Mouse (Mus musculus) embryo, embryonic 11.5 days (tissue): ENCODE measurements around the gene Elk3.

Experiments used
- DNase-seq: peaks from one replicate; pipeline ENCODE4 v3.0.0-alpha.2; 2012; ENCODE audit warnings: low read depth, low spot score

The Elk3 gene

GRCm38 (mm10) chr10:93332261-93332809 lies 21.4 kb upstream of the Elk3 start:
- DNase-seq, result no peak

DNA sequence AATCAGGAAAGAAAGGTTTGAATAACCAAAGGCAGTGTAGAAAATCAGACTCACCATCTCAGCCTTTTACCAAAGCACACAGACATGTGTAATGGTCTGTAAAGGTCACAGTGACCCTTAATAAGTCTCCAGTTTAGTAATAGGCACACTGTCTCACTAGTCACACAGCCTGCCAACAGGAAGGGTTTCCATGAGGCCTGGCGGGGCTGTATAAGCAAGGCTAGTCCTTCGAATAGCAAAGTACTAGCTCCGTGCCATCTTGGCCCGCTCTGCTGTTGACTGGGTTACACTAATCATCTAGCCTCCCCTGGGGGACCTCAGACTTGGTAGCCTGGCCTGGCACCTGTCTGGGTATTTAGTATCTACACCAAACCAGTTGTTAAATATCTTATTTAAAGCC lies 20.6 kb upstream of the Elk3 start:
- DNase-seq, result no peak

DNA sequence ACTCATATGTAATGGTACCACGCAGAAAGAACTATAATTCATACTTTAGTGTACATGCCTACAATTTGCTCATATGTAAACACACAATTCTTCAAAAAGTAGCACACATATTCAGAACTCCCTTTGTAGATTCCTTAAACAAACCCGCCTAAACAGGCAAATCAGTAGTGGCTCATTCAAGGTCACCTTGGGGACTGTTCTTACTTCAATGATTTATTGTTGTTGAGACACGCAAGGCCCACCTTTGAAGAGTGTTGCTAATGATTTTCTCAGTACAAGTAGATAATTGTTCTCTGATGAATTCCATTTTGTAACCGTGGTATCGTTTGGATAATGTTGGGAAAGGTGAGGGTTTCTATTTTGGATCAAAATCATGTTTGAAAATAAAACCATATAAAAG lies 17.4 kb upstream of the Elk3 start:
- no peak for DNase-seq

DNA sequence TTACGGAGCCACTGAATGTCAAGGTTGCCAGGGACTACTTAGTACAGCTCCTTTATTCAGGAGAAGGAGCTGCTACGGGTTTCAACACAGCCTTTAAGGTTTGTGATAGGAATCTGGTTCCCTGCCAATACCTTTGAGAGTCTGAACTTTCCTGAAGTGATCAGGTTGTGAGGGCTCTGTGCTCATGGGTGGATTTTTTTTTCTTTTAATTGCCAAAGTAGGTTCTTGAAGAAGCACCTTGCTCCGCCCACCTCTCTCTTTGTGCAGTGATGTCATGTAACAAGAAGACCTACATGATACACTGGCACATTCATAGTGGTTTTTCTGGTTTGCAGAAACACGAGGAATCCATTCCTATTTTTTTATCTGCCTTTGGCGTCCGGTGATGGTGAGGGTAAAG lies 16.3 kb upstream of the Elk3 start:
- DNase-seq, result no peak

GRCm38 (mm10) chr10:93326741-93327100 lies 15.8 kb upstream of the Elk3 start:
- no peak for DNase-seq

DNA sequence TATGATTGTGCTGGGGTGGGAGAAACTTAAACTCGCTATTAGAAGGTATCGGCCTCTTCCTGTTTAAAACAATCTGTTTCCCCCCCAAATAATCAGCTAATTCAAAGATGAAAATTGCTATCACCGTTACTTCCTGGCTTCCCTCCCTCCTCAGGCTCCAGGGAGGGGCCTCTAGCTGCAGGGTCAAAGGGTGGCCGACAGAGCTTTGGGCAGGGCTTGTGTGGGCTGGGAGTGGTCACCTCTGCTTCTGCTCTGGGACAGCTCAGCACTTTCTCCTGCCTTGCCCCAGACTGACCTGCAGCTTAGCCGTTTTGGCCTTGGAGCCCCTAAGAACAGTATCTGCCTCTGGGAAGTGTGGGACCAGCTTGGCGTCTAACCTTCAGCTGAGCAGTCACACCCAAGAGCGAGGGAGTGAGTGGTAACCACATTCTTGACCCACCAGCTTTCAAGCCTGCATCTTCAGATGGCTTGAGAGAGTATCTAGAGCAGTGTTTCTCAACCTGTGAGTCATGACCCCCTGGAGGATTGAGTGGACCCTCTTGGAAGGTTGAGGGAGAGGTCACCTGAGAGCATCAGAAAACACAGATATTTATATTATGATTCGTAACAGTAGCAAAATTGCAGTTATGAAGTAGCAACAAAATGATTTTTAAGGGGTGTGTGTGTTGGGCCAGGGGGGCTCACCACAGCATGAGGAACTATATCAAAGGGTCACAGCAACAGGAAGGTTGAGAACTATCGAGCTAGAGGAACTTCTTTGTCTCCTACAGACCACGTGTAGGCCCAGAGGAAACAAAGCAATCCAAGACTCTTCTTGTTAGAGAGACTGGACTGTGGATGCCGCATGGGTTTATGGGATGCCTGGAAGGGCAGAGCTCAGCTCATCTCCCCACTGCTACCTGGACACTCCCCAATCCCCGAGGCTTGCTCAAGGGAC lies 15.1 kb upstream of the Elk3 start:
- no peak for DNase-seq

DNA sequence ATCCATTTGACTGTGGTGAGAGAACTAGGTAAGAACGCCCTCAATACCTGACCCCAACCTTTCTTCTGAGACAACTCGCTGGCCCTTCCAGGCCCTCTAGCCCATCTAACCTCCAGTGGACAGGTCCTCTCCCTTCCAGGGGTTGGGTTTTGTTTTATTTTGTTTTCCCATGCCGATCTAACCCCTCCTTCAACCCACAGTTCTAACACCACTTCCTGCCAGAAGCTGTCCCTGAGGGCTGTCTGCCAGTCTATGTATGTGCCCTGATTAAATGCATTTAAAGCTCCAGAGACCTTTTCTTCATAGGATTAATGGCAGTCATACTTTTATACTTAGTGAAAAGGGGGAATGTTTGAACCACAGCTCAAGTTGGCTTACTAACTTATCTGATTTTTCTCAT lies 14.4 kb upstream of the Elk3 start:
- DNase-seq, result no peak

- DNase-seq, result no peak
Observed at GRCm38 (mm10) chr10:93324438-93324837, 13.5 kb upstream of the Elk3 start.

DNA sequence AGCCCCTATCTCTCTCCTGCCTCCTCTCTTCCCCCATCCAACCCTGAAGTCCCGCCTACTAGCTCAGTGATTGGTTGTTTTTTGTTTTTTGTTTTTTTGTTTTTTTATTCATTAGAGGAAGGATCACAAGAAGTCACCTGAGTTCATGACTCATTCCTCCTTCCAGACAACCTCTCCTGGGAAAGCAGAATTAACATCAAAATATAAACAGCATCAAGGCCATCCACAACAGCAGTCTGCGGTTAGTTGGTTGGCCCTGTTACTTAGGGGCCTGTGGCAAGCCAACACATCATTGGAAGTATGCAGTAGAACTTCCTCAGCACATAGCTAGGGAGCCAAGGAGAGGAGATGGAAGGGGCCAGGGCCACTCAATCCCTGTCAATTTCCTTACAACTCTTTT lies 12.7 kb upstream of the Elk3 start:
- DNase-seq, result no peak

DNA sequence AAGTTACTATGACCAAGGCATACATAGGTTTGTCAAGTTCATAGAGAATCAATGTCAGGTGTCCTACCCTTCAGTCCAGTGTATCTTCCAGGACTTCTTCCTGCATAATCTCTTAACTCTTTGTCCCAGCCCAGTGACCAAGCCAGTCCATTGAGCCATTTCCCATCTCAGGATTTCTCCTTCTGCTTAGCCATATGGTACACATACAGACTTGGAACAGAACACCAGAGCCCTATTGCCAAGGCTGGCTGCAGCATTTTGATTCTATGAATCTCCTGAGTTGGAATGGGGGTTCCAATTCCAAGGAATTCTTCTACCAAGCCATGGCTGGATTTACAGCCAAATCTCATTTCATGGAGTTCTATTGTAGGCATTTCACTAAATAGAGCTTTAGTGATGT lies 10.8 kb upstream of the Elk3 start:
- DNase-seq, result no peak

DNA sequence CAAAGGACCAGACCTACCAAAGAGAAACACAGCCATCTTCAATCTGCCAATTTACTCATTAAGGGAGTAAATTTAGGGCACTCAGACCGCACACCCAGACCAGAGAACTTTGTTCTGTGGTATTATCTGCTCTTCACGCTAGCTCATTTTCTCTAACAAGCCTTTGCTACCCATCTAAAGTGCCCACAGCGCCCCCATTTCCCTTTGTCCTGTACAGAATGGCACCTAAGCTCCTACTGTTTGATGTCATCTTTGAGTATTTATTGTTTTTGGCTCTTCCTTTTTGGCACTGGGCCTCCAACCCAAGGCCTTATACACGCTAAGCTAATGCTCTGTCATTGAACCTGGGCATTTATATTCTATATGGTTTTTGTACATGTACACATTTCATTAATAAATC lies 9.2 kb upstream of the Elk3 start:
- DNase-seq, result no peak

- DNase-seq, result no peak
Observed at GRCm38 (mm10) chr10:93319526-93320063, 8.7 kb upstream of the Elk3 start.

GRCm38 (mm10) chr10:93316909-93317308 lies 6.0 kb upstream of the Elk3 start:
- DNase-seq, result no peak

- DNase-seq, result no peak
Observed at GRCm38 (mm10) chr10:93311576-93311975, 641 bp upstream of the Elk3 start.

GRCm38 (mm10) chr10:93309934-93310621 lies 857 bp downstream of the Elk3 start:
- no peak for DNase-seq

DNA sequence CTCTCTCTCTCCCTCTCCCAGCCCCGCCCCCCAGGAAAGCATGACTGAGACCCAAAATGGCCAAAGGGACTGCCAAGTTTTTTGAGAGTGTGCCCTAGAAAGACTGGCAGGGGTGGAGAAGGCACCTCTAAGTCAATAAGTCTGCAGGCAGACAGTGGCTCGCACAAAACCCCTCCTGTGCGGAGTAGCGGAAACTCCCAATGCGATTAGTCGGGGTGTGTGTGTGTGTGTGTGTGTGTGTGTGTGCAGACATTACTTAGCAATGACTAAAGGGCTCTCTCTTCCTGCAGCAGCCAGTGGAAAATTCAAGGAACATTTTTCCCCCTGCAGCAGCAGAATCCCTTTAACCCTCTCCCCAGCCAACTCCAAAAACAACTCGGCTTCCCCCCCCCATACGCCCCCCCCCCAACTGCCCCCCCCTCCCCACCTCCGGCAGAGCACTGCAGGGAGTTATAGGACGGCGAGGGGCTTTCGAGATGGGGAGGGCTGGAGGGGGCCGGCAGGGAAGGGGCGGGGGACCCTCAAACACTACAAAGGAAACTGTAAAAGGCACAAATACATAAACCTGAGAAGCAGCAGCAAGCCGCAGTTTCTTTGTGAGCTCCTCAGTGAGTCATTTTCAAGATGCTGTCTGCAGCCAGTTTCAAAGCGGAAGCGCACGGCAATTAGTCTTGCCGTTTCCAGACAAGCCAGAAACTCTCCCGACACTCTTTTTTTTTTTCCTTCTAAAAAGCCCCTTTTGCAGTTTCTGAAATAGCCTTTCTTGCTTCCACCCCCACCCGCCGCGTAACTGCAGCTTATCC lies 1.6 kb downstream of the Elk3 start:
- DNase-seq, result peak; percentile 46

GRCm38 (mm10) chr10:93306367-93306766 lies 4.6 kb downstream of the Elk3 start:
- DNase-seq, result no peak

- DNase-seq, result no peak
Observed at GRCm38 (mm10) chr10:93305946-93306345, 5.0 kb downstream of the Elk3 start.

- DNase-seq, result no peak
Observed at GRCm38 (mm10) chr10:93303231-93303630, 7.7 kb downstream of the Elk3 start.

DNA sequence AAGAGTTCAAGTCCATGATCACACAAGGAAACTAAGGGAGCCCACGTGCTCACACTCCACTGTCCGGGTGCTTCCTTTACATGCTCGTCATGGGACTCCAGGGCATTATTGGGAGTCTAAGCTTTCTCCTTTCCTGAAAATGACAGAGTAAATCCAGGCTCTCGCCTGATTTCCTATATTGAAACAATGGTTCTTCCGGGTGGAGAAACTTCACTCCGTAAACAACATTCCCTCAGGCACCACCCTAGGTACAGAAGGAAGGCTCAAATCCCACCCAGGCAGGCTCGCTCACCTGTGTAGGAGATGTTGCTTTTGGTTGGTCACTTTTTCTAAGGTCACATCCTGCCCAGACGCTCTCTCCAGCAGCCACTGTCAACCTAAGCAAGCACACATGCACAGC lies 9.1 kb downstream of the Elk3 start:
- no peak for DNase-seq

- no peak for DNase-seq
Observed at GRCm38 (mm10) chr10:93298208-93298607, 12.7 kb downstream of the Elk3 start.

GRCm38 (mm10) chr10:93297774-93298173 lies 13.2 kb downstream of the Elk3 start:
- DNase-seq, result no peak
